Mouse (Mus musculus) kidney, embryonic 15.5 days (tissue): ENCODE data around the gene Plekhn1. TPM values are rescaled to one million over a fixed set of nuclear protein-coding genes. Genes with fewer than 3 reads are reported as not detected.
A peak's percentile ranks its signal among the peaks of the same experiment; 100 is the strongest.

Experiments
- ATAC-seq: fragments of 200-750 bp; cut with Nextera tagmentation; replicated peaks from 2 replicates; pipeline ENCODE4 v1.8.0; 2017; ENCODE audit warnings: moderate TSS enrichment; ENCODE audit not compliant: low FRiP score
- H3K27ac ChIP-seq: fragments of 300-500 bp; sonication (generic); 2 replicates; pipeline ENCODE4 v1.5.1; 2015; ENCODE audit warnings: mild to moderate bottlenecking, inconsistent platforms
- H3K27me3 ChIP-seq: fragments of 300-500 bp; sonication (generic); 2 replicates; pipeline ENCODE4 v1.6.1; 2015; ENCODE audit warnings: inconsistent platforms
- H3K36me3 ChIP-seq: fragments of 300-500 bp; sonication (generic); 2 replicates; pipeline ENCODE4 v1.6.1; 2015; ENCODE audit warnings: inconsistent platforms
- H3K4me1 ChIP-seq: fragments of 300-500 bp; sonication (generic); 2 replicates; pipeline ENCODE4 v1.6.1; 2015; ENCODE audit warnings: inconsistent platforms
- H3K4me2 ChIP-seq: fragments of 300-500 bp; sonication (generic); 2 replicates; pipeline ENCODE4 v1.6.1; 2015; ENCODE audit warnings: moderate library complexity, mild to moderate bottlenecking, inconsistent platforms
- H3K4me3 ChIP-seq: fragments of 300-500 bp; sonication (generic); replicated peaks from 2 replicates; pipeline ENCODE4 v1.5.1; 2015; ENCODE audit warnings: mild to moderate bottlenecking, inconsistent platforms
- H3K9ac ChIP-seq: fragments of 300-500 bp; sonication (generic); 2 replicates; pipeline ENCODE4 v1.6.1; 2015; ENCODE audit warnings: mild to moderate bottlenecking, inconsistent platforms
- H3K9me3 ChIP-seq: fragments of 300-500 bp; sonication (generic); replicated peaks from 2 replicates; pipeline ENCODE4 v1.6.1; 2016; ENCODE audit warnings: inconsistent platforms
- WGBS: fragments of 180-500 bp; shearing (Covaris S2); methylation state at CpG from one replicate; pipeline ENCODE4 v1.1.7; 2015; ENCODE audit warnings: mixed read lengths; 5-methylcytosine and 5-hydroxymethylcytosine counted together
- polyA plus RNA-seq: library from polyadenylated mRNA; unstranded; fragments of >200 nt; fragmentation: Nextera tagmentation; extraction: Ambion mirVana; gene quantifications from 2 replicates; pipeline ENCODE4 v1.2.1, GENCODE M21; 2015

The Plekhn1 gene
- 19.1 and 21.4 TPM in 2 replicates for polyA plus RNA-seq

DNA sequence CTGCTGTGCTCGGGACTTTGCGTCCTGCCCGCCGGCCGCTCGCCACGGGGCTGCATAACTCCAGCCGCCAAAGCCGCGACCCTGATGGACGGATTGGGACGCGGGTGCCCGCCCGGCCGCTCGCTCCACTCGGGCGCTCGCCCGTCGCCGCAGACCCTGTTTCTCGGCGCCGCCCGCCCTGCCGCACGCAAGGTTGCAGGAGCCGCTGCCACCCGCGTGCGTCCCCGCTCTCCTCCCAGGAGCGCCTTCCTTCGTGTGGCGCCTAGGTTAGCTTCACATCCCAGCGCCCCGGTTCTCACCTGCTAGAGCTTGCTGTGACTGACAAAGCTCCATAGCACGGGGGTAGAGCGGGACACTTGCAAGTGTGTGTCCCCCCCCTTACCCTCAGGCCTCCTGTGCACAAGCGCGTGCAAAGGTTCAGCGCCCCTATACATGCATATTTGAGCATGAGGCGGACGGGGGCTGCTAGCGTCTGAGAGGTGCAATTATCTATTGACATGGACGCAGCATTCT lies at the start of gene Plekhn1:
Gene Plekhn1, minus strand, starts transcription at position 157 of the 513 bp plus-strand sequence.
- H3K27me3 ChIP-seq, result no peaks in the 10 kb centered on the region
- peak within 1 kb of the TSS; percentile 98 for H3K27ac ChIP-seq
- WGBS, result under 1% methylated on average over 36 of the region's 48 CpGs
- H3K4me3 ChIP-seq, result peak within 1 kb of the TSS; percentile 97
- peak within 1 kb of the TSS; percentile 88 for H3K9ac ChIP-seq
- H3K4me1 ChIP-seq, result peaks cover 29% of the 10 kb centered on the region
- peak within 1 kb of the TSS; percentile 92 for H3K4me2 ChIP-seq
- H3K9me3 ChIP-seq, result no peaks in the 10 kb centered on the region
- ATAC-seq, result peak; percentile 48
- peaks cover 62% of the 10 kb centered on the region for H3K36me3 ChIP-seq

DNA sequence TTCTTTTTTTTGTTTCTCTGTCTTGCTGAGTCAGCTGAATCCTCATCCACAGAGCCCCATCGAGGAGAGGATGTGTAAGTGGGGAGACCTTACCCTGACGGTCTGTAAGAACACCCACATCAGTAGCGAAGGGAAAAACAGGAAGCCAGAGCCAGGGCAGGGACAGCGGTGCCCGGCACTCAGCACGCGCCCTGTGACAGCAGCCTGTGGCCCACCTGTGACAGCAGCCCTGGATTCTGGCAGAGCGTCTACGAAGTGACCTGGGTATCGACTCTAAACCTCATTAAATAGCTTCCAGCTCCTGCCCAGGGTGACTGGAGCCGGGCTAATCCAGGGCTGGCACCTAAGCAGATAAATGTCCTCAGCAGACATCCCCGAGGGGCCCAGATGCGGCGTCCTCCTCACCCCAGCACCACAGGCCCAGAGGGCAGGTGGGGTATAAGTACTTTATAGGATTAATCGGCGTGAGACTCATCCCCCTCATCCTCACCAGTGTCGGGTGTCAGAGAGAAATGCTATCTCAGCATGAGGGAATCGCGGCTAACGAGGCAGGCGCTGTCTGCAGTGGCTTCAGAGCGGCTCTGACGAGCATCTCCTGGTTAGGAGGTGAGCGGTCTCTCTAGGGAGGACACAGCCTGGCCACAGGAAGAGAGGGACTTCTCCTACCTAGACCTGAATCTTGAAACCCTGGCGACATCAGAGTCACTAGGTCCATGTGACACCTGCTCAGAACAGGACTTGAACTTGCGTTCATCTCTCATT lies 20.6 kb upstream of the Plekhn1 start, which contains the start of gene Samd11:
Gene Samd11, minus strand, starts transcription at position 580 of the 762 bp plus-strand sequence.
- Histone ChIP-seq H3K27ac (no peak within 1 kb of the TSS), H3K36me3 (no peaks in the 10 kb centered on the region), H3K9ac (no peak within 1 kb of the TSS), H3K27me3 (peaks cover 37% of the 10 kb centered on the region), H3K4me3 (peak within 1 kb of the TSS; percentile 22), H3K9me3 (no peaks in the 10 kb centered on the region), H3K4me2 (peak within 1 kb of the TSS; percentile 43), H3K4me1 (peaks cover 18% of the 10 kb centered on the region)
- peak; percentile 37; the same call in 1 of the 2 replicates for ATAC-seq
- 3% methylated on average over 26 of the region's 26 CpGs for WGBS

DNA sequence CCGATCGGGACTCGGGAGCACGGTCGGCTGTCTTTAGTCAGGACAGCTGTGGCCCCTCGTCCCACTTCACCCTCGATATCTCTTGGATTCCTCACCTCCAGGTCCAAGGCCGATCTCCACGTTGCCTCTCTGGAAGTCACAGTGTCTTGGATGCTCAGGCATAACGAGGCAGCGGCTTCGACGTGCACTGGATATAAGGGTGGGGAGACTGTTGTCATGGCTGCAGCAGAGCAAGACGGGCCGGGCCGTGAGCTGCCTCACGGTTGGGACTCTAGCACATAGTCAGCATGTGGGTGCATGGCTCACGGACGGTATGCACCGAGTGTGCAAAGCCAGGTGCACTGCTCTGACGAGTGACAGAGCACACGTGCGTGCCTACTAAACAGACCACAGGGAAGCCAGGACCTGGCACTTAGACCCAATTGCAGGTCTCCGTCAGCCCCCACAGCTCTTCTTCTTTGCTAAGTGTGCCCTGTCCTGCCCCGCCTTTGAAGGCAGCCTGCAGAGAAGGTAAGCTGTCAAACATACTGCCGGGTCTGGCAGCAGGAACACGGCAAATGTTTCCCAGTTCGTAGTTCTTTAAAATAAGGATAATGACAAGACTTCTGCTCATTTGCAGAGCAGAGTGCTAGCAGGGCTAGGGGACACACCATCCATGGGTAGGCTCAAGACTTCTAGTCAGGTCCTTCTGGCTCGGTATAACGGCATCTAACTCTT lies 19.9 kb upstream of the Plekhn1 start:
- Histone ChIP-seq H3K27ac (no peak overlapping the region), H3K9me3 (no peaks in the 10 kb centered on the region), H3K27me3 (peaks cover 37% of the 10 kb centered on the region), H3K9ac (no peak overlapping the region), H3K4me2 (peak overlapping the region; percentile 43), H3K36me3 (peaks cover 2% of the 10 kb centered on the region), H3K4me1 (peaks cover 22% of the 10 kb centered on the region), H3K4me3 (peak overlapping the region; percentile 22)
- ATAC-seq, result peak; percentile 72
- 2% methylated on average over 30 of the region's 30 CpGs for WGBS

DNA sequence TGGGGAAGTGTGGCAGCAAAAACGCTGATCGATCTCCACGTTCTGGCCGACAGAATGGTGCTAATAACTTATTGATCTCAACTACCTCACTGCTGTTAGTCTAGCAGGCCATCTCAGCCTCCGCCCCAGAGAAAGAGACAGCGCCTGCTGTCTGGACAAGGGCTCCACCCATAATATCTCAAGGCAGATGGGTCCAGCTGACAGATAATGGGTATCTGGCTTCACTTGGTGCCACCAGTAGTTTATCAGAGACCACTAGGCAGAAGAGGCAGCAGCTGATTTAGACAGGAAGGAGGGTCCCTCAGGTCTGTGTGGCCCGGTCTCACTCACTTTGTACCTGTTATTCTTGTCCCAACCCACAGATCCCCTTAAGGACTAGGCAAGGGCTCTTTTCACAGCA lies 18.4 kb upstream of the Plekhn1 start:
- H3K4me3 ChIP-seq, result no peak overlapping the region
- no peak overlapping the region for H3K9ac ChIP-seq

DNA sequence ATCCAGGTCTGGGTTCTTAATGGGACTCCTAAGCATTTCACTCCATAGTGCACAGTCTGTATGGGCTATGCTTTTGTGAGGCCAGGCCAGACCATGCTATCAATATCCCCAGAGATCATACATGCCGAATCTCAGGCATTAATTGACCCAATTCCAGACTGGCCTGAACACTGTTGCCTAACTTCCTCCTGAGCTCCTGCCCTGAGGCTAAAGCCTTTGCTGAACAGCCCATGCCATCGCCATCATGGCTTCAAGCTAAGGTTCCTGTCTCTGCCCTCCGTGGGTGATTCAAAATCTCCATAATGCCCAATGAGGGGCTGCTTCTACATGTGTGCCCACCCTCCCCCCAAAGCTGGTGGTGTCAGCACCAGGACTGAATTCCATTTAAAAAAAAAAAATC lies 18.0 kb upstream of the Plekhn1 start:
- WGBS, result 36% methylated on average over 3 of the region's 3 CpGs
- no peaks in the 10 kb centered on the region for H3K9me3 ChIP-seq
- H3K27ac ChIP-seq, result no peak overlapping the region
- H3K4me2 ChIP-seq, result no peak overlapping the region
- H3K36me3 ChIP-seq, result peaks cover 21% of the 10 kb centered on the region
- peaks cover 37% of the 10 kb centered on the region for H3K27me3 ChIP-seq
- H3K4me1 ChIP-seq, result peaks cover 22% of the 10 kb centered on the region
- no peak overlapping the region for H3K9ac ChIP-seq
- no peak for ATAC-seq
- H3K4me3 ChIP-seq, result no peak overlapping the region

More for the DNA sequence above, 18.4 kb upstream of the Plekhn1 start:
- WGBS, result 44% methylated on average over 7 of the region's 7 CpGs
- H3K27me3 ChIP-seq, result peaks cover 37% of the 10 kb centered on the region
- H3K36me3 ChIP-seq, result peaks cover 17% of the 10 kb centered on the region
- H3K27ac ChIP-seq, result no peak overlapping the region
- H3K4me2 ChIP-seq, result no peak overlapping the region
- ATAC-seq, result peak; percentile 63; the same call in 1 of the 2 replicates
- H3K9me3 ChIP-seq, result no peaks in the 10 kb centered on the region
- H3K4me1 ChIP-seq, result peaks cover 22% of the 10 kb centered on the region

DNA sequence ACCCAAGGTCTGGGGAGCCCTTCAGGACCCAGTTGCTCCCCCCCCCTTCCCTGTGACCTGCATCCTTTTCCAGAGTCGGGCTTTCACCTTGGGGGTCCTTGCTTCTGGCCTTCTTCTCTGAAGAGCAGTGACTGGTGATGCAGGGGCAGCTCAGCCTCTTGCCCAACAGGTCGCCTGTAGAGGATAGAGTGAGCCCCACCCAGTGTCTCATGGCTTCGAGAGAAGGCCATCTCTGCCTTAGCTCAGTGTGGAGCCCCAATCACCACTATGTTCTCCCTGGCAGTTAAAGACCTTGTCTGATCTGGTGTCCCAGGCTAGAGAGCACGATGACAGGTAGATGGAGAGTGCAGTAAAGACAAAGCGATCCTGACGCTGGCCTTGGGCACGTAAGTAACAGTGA lies 17.5 kb upstream of the Plekhn1 start:
- H3K4me1 ChIP-seq, result peaks cover 22% of the 10 kb centered on the region
- no peak overlapping the region for H3K27ac ChIP-seq
- H3K9me3 ChIP-seq, result no peaks in the 10 kb centered on the region
- no peak overlapping the region for H3K9ac ChIP-seq
- H3K4me3 ChIP-seq, result no peak overlapping the region
- H3K4me2 ChIP-seq, result no peak overlapping the region
- ATAC-seq, result no peak
- peaks cover 26% of the 10 kb centered on the region for H3K36me3 ChIP-seq
- WGBS, result 34% methylated on average over 7 of the region's 7 CpGs
- peaks cover 37% of the 10 kb centered on the region for H3K27me3 ChIP-seq

DNA sequence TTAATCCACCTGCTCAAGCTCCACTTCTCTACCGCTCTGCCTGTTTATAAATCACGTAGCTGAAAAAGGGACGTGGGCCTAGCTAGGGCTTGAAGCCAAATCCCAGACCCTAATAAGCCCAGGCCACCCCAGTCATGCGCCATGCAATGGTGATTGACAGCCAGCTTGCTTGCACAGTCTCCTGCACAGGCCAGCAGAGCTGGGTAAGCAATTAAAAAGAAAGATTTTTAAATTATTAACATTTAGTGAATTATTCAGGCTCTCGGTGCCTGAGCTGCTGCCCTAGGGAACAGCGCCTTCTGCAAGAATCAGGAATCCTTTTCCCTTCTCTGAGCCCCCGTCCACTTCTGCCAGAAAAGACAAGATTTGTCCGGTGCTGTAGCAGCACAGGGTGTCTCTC lies 16.4 kb upstream of the Plekhn1 start:
- no peak for ATAC-seq
- 63% methylated on average over 8 of the region's 8 CpGs for WGBS
- Histone ChIP-seq H3K9me3 (no peaks in the 10 kb centered on the region), H3K9ac (no peak overlapping the region), H3K4me1 (peaks cover 22% of the 10 kb centered on the region), H3K27ac (no peak overlapping the region), H3K36me3 (peaks cover 36% of the 10 kb centered on the region), H3K4me2 (no peak overlapping the region), H3K4me3 (no peak overlapping the region), H3K27me3 (peaks cover 37% of the 10 kb centered on the region)

DNA sequence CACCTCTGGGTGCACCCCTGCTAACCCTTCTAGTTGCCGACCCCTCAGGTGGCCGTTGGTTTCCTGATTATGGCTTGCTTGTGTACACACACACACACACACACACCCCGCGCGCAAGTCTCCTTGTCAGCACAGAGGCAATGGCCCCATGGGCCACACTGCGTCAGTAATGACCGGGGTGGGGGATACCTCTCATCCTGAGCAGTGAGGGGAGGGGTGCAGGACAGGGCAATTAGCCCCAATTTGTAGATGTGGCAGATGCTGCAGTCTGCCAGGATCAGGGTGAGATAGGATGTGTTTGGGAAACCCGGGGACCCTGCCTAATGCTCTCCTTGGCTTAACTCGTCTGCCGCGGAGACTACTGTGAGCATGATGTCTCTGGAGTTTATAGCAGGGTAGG lies 14.9 kb upstream of the Plekhn1 start:
- no peaks in the 10 kb centered on the region for H3K9me3 ChIP-seq
- peaks cover 51% of the 10 kb centered on the region for H3K36me3 ChIP-seq
- no peak overlapping the region for H3K27ac ChIP-seq
- no peak for ATAC-seq
- H3K9ac ChIP-seq, result no peak overlapping the region
- no peak overlapping the region for H3K4me2 ChIP-seq
- peaks cover 11% of the 10 kb centered on the region for H3K4me1 ChIP-seq
- WGBS, result 56% methylated on average over 11 of the region's 11 CpGs
- H3K4me3 ChIP-seq, result no peak overlapping the region
- H3K27me3 ChIP-seq, result peaks cover 25% of the 10 kb centered on the region

DNA sequence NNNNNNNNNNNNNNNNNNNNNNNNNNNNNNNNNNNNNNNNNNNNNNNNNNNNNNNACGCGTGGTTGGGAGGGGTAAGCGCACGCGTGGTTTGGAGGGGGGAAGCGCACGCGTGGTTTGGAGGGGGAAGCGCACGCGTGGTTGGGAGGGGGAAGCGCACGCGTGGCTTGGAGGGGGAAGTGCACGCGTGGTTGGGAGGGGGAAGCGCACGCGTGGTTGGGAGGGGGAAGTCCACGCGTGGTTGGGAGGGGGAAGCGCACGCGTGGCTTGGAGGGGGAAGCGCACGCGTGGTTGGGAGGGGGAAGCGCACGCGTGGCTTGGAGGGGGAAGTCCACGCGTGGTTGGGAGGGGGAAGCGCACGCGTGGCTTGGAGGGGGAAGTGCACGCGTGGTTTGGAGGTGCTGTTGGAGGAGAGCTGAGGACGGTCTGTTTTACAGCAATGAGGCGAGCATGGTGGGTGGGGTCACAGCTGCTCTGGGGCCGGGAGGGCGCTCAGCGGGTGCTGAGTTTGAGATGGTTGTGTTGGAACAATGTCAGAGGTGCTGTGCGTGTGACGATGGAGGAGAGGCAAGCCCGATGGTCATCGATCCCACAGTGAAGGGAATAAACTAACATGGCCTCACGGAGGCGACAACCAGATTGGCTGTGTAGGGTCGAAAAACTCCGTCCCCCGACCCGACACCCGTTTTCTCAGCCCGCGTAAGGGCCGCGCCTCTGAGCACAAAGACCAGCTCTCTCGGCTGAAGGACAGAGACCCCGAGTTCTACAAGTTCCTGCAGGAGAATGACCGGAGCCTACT lies 2.2 kb upstream of the Plekhn1 start:
- H3K27me3 ChIP-seq, result no peaks in the 10 kb centered on the region
- 24% methylated on average over 58 of the region's 60 CpGs for WGBS
- no peak for ATAC-seq
- H3K9ac ChIP-seq, result peak overlapping the region; percentile 88
- H3K4me1 ChIP-seq, result peaks cover 29% of the 10 kb centered on the region
- H3K4me3 ChIP-seq, result peak overlapping the region; percentile 97
- peak overlapping the region; percentile 98 for H3K27ac ChIP-seq
- H3K4me2 ChIP-seq, result peak overlapping the region; percentile 92
- H3K36me3 ChIP-seq, result peaks cover 62% of the 10 kb centered on the region
- no peaks in the 10 kb centered on the region for H3K9me3 ChIP-seq

DNA sequence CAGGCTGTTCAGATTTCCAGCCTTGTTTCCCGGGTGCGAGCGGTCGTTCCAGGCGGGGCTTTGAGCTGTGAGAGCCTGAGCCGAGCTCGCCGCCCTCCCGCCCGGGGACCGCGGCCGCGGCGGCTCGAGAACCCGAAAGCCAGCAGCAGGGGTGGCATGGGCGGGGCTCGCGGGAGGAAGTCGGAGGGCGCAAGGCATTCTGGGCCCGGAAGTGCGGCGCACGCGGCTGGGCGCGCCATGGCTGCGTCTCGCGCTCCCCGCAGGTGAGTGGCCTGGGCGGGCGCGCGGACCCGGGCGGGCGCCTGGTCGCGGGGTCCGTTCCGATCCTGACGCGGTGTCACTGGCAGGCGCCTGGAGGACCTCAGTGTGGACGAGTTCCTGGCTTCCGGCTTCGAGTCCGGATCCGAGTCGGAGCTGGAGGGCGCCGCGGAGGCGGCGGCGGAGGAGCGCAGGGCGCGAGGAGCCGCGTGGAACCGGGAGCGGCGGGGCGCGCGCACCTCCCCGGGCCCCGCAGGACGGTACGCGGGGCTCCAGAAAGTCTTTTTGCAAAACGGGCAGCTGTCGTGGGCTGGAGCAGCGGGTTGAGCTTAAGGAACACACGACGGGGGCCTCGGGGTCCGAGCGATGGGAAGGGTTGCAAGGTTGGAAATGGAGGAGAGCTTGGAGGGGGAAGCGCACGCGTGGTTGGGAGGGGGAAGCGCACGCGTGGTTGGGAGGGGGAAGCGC lies 1.3 kb upstream of the Plekhn1 start, which contains the start of gene Noc2l:
Gene Noc2l, plus strand, starts transcription at position 203 of the 726 bp plus-strand sequence.
- under 1% methylated on average over 90 of the region's 90 CpGs for WGBS
- peak; percentile 91 for ATAC-seq

DNA sequence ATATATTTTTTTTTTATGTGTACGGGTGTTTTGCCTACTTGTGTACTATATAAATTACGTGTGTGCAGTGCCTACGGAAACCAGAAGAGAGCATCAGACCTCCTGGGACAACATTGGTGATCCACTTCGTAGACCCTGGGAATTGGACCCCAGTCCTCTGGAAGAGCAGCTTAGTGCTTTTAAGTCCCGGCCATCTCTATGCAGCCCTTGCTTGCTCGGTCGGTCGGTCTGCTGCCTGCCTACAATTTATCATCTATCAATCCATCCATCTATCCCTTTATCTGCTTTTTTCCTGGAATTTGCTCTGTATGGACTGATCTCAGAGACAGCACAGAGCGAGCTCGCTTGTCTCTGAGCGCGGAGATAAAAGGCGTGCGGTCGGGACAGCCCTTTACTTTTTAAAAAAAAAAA lies 708 bp upstream of the Plekhn1 start:
- WGBS, result 1% methylated on average over 15 of the region's 15 CpGs
- Histone ChIP-seq H3K9ac (peak overlapping the region; percentile 88), H3K4me1 (peaks cover 29% of the 10 kb centered on the region), H3K4me3 (peak overlapping the region; percentile 97), H3K27me3 (no peaks in the 10 kb centered on the region), H3K4me2 (peak overlapping the region; percentile 92), H3K9me3 (no peaks in the 10 kb centered on the region), H3K36me3 (peaks cover 62% of the 10 kb centered on the region), H3K27ac (peak overlapping the region; percentile 98)
- ATAC-seq, result peak; percentile 12

More for the DNA sequence above, 1.3 kb upstream of the Plekhn1 start, which contains the start of gene Noc2l:
- no peaks in the 10 kb centered on the region for H3K27me3 ChIP-seq
- peak within 1 kb of the TSS; percentile 98 for H3K27ac ChIP-seq
- peaks cover 62% of the 10 kb centered on the region for H3K36me3 ChIP-seq
- H3K9me3 ChIP-seq, result no peaks in the 10 kb centered on the region
- peak within 1 kb of the TSS; percentile 92 for H3K4me2 ChIP-seq
- peaks cover 29% of the 10 kb centered on the region for H3K4me1 ChIP-seq
- H3K4me3 ChIP-seq, result peak within 1 kb of the TSS; percentile 97
- H3K9ac ChIP-seq, result peak within 1 kb of the TSS; percentile 88
